Mouse (Mus musculus) left cerebral cortex, postnatal 14 days (tissue): ENCODE measurements around the gene Bcl6b. TPM values are rescaled to one million over a fixed set of nuclear protein-coding genes. Genes with fewer than 3 reads are reported as not detected.

Experiments
- DNase-seq, 2 experiments: peaks; one replicate each; pipeline ENCODE4 v3.0.0; 2021 to 2022; ENCODE audit warnings: low spot score in 2 of 2, mixed read lengths in 1 of 2
- intact Hi-C: fragments of 180-260 bp; cut with DNase I; formaldehyde crosslinking; loops from one replicate; pipeline ENCODE4 v1.15.1; 2025
- long read RNA-seq, 2 experiments: library from polyadenylated mRNA; stranded (forward); transcript quantifications; one replicate each; pipeline ENCODE4 v2.0.0; 2021
- total RNA-seq, 2 experiments: library from RNA; stranded (reverse); gene quantifications; 2 replicates each; pipeline ENCODE4 v1.2.3; 2021

The Bcl6b gene
- total RNA-seq, result 1 to 10 TPM; 5.1 to 5.3 TPM
- long read RNA-seq, experiment 1, partial matches to known transcripts, result 6 of 6 reads
- long read RNA-seq, experiment 1, other reads (novel, unspliced or antisense), result 0 of 6 reads
- long read RNA-seq, experiment 2, partial matches to known transcripts, result 2 of 4 reads
- long read RNA-seq, experiment 2, other reads (novel, unspliced or antisense), result 2 of 4 reads

GRCm38 (mm10) chr11:70229260-70230010, at the start of gene Bcl6b:
Gene Bcl6b (minus strand): TSS chr11:70229798.
- intact Hi-C loops, result no loop called here
- no peak for DNase-seq

DNA sequence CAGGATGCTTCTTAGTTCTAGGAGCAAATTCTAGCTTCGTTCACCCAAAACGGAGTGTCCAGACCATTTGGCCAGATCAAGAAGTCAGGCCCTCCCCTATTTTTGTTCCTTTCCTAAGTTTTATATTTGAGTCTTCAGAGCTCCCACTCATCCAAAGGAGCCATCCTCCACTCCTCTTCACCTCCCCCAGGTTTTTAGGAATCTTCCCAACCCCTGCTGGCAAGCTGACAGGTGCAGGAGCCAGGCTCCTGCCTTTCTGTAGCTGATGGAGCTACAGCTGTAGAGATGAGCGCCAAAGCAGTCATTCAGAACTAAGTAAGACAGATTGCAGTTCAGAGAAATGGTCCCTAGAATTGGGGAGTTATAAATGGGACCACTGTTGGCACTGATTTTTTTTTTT, 49.4 kb upstream of the Bcl6b start:
- DNase-seq, result no peak
- intact Hi-C loops, result no loop called here

DNA sequence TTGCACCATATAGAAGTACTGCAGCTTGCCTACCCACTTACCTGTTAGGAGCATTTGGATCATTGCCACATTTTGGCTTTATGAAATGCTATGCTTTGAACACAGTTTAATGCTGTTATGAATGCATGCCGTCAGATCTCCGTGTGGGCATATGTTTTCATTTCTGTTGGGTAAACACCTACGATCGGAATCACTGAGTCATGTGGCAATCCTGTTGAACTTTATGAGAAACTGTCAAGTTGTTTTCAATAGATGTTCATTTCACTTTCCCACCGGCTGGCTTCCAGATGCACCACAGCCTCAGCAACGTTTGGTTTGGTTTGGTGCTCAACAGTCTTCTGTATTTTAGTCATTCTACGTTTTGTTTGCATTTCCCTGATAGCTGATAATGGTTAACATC, 42.0 kb upstream of the Bcl6b start:
- no peak for DNase-seq
- intact Hi-C loops, result no loop called here

- intact Hi-C loops, result no loop called here
- DNase-seq, result no peak
Measured at GRCm38 (mm10) chr11:70266405-70266804, 36.8 kb upstream of the Bcl6b start.

GRCm38 (mm10) chr11:70265819-70266218, 36.2 kb upstream of the Bcl6b start:
- intact Hi-C loops, result no loop called here
- DNase-seq, result no peak

DNA sequence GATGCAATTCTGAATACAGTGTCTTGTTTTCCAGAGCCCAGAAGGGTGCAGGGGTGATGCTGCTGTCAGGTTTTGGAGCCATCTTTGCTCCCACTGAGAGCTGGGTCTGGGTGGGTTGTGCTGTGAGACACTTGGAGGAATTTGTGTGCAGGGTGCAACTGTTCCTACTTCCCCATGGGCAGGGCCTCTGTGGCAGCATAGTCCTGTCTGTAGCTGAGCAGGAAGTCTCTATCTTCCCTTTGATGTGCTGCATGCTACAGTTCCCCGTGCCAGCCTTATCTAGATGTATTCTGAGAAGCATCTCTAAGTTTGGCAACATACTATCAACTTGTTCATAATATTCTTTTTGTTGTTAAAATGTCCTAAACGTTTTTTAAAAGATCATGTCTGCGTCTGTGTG, 35.7 kb upstream of the Bcl6b start:
- intact Hi-C loops, result no loop called here
- DNase-seq, result no peak

DNA sequence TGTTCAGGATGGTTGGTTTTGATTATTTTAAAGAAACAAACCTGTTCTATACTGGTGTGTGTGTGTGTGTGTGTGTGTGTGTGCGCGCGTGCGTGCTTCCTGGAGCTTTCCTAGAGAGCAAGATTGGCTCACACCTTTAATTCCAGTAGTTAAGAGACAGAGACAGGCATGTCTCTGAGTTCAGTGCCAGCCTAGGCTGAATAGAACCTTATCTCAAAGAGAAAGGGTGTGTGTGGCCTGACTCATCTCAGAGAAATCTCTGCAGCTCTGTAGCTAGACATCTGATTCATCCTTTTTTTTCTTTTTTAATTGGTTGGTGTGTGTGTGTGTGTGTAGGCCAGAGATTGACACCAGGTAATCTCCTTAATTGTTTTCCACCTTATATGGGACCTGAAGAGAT, 29.4 kb upstream of the Bcl6b start:
- no peak for DNase-seq
- intact Hi-C loops, result no loop called here

- intact Hi-C loops, result loop anchor here (2.0 kb wide), 1 partner anchor 54 kb away; no protein-coding TSS in a partner anchor
- no peak for DNase-seq
Measured at GRCm38 (mm10) chr11:70254931-70255531, 25.4 kb upstream of the Bcl6b start, which contains the start of gene Alox12. Gene Alox12 (minus strand): TSS chr11:70255353.

GRCm38 (mm10) chr11:70254337-70254736, 24.7 kb upstream of the Bcl6b start:
- intact Hi-C loops, result loop anchor here (2.0 kb wide), 1 partner anchor 54 kb away; no protein-coding TSS in a partner anchor
- DNase-seq, result no peak

DNA sequence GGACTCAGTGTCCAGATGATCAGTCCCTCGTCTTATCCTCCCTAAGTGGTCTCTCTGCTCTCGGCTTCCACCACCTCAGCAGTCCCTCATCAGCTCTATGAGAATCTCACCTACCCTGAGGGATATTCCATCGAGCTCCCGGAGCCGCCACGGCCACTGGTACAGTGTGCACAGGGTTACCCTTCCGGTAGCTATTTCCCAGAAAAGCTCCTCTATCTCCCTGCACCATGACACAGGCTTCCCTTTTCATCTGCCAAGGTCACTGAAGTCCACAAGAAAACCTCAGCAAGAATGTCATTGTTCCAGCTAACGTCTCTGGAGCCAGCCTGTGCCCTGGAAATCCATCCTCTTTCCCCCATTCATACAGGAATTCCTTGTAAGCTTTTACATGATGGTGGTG, 22.3 kb upstream of the Bcl6b start:
- intact Hi-C loops, result no loop called here
- no peak for DNase-seq

GRCm38 (mm10) chr11:70250150-70250549, 20.6 kb upstream of the Bcl6b start:
- intact Hi-C loops, result no loop called here
- DNase-seq, result no peak

DNA sequence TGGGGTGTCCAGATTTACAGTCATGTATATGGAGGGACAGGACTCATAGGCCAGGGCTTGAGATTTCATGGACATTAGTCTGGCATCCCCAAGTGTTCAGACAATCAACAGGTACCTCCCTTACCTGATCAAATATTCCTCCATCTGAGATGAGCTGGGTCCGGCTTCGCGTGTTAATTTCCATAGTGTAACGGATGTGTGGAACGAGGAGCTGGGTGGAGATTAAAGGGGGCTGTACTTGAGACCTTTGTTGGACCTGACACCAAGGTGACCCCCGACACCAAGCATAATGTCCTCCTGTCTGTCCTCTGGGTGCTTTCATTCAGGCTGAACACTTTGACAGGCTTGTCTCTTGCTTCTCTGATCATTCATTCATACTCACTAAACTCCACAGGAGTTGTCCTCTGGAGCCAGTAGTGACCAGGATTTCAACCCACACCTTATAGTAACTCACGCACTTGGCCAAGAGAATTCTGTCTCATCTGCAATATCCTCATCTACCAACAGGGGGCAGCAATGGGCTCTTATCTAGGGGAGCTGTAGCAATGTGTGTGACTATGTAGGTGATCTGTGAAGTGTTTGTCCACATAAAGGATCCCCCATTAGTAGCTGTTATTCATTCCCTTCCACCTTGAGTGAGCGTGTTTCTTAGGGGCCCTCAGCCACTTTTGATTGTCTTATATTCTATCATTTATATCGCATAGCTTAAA, 17.7 kb upstream of the Bcl6b start:
- DNase-seq, result peak in 1 of 2 experiments; percentile 67
- intact Hi-C loops, result no loop called here

DNA sequence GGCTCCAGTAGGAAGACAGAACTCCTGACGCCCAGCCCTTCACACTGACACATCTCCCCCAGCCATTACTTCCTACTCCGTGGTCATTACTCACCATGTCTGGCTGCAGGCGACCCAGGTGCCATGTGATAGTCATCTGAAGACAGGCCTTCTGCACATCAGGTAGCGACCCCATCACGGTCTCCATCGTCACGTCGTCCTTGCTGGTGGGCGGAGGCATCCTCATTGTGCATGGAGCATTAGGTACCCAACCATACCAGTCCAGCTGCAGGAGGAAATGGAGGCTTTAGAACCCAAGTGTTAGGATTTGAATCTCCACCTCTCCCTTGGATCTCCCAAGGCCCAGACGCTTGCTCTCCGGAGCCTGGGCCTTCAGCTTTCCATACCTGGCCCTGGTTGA, 13.0 kb upstream of the Bcl6b start:
- intact Hi-C loops, result no loop called here
- no peak for DNase-seq

DNA sequence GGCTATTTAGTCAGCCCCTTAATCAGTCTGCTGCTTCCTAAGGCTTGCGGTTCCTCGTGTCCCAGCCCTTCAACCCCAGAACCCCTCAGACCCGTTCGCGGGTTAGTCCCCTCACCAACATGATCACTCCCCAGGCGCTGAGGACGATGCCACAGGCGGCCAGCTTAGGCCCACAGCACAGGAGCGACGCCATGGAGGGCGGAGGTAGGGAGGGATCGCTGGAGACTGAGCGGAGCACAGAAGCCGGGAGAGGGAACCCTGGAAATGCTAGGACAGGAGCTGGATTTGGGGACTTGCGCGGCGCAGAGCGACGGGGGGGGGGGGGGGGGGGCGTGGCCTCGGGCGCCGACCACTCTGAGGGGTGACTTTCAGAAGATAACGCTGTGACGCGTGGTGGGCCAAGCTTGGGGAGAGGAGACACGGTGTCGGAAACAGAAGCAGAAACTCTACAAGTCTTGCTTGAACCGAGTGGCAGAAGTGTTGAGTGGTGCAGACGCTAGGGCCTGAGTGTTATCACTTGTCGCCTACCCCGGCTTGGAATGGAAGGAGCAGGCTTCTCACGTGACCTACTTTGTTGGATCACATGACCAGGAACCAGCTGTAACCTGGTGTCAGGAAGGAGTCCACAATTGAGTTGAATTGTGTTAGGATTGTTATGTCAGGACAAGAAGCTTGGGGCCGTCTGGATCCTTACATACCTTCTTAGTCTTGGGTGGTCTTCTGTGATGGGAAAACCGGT, 10.1 kb upstream of the Bcl6b start, which contains the start of the genes Gm21988 and Rnasek:
Gene Gm21988 (minus strand): TSS at position 290 of the 739 bp plus-strand sequence.
Gene Rnasek (minus strand): TSS at position 302 of the 739 bp plus-strand sequence.
- intact Hi-C loops, result no loop called here
- DNase-seq, result peak; percentile 81 to 89

DNA sequence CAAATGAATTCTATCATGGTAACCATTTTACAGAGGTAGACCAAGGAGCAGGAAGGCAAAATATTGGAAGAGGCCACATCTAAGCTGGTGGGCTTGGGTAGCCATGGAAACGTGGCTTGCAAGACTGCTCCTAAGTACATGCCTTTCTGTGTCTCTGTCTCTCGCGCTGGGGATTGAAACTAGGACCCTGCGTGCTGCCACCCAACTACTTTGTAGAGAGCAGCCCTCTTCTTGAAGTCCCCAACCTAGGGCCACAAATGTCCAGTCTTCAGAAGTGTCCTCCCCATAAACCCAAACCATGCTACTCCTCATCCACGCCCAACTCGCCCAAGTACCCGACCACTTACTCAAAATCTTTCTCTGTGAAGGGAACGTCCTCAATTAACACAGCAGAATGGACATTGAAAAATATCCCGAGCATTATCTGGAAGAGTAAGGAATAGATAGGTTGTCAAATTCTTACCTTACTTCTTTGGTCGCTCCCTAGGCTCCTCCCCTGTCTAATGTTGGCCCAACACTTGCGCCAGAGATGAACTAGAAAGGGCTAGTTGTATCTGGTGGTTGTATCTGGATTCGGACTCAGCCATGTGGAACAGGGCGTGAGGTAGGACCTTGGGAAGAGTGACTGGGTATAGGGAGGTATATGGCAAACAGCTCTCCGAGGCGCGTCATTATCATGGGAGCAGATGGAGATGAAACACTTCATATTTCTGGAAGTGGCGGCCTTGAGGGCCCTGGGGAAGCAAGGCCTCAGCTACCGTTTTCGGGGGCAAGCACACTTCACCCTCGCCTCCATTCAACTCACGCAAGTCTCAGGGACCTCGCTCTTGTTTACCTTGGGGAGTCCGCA, 9.2 kb upstream of the Bcl6b start:
- no peak for DNase-seq
- intact Hi-C loops, result no loop called here

- intact Hi-C loops, result no loop called here
Measured at GRCm38 (mm10) chr11:70237457-70238167, 8.0 kb upstream of the Bcl6b start, which contains the start of gene 0610010K14Rik. Gene 0610010K14Rik (minus strand): TSS chr11:70237914.

GRCm38 (mm10) chr11:70236717-70237116, 7.1 kb upstream of the Bcl6b start:
- DNase-seq, result no peak
- intact Hi-C loops, result no loop called here

More at GRCm38 (mm10) chr11:70237457-70238167, 8.0 kb upstream of the Bcl6b start, which contains the start of gene 0610010K14Rik:
- DNase-seq, result peak; percentile 98
